Comparison of ENCODE assay signal across 8 mouse cellular contexts in genomic region chr15:86250269-86250668, GRCm38 (mm10). TPM values are rescaled to one million over a fixed set of nuclear protein-coding genes. Genes with fewer than 3 reads are reported as not detected.
DNase-seq lines count a peak whose midpoint lies in the region; ATAC-seq and TF ChIP-seq lines count a peak whose summit lies in the region.

No protein-coding gene starts in this region.

- H3K9ac ChIP-seq in forebrain, embryonic 14.5 days (ENCODE audit: low read length): no peak overlapping the region

- no peak overlapping the region for H3K4me3 ChIP-seq in forebrain, embryonic 14.5 days (ENCODE audit: low read depth, low read length)
- H3K4me3 ChIP-seq in megakaryocyte, embryonic 14.5 days (replicated peaks): peak overlapping the region; percentile 89
- H3K4me3 ChIP-seq in small intestine, adult 2 months (ENCODE audit: low read depth, low read length): no peak overlapping the region

- no peak for TF ChIP-seq POLR2A in small intestine, adult 2 months (IDR thresholded peaks at IDR 0.05; ENCODE audit: low read depth, low read length)

- peak; percentile 59 for DNase-seq in adrenal gland, postnatal 10 days
- no peak for DNase-seq in adrenal gland, adult 18-20 months (ENCODE audit: low spot score in 2 of 2)
- DNase-seq in 416B (ENCODE audit: low read depth): peak; percentile 71
- DNase-seq in brain, embryonic 18.5 days (ENCODE audit: low read depth, low spot score): peak; percentile 46
- DNase-seq in forebrain, embryonic 14.5 days (ENCODE audit: low spot score): peak; percentile 80
- peak; percentile 68 to 73 for DNase-seq in kidney, postnatal 4 days

- peaks cover 8% of the 10 kb centered on the region; the same call in 1 of the 2 replicates for H3K4me1 ChIP-seq in forebrain, embryonic 14.5 days (ENCODE audit: control insufficient read depth, insufficient read depth, low read length)
- peaks cover 44% of the 10 kb centered on the region for H3K4me1 ChIP-seq in megakaryocyte, embryonic 14.5 days
- no peaks in the 10 kb centered on the region for H3K4me1 ChIP-seq in small intestine, adult 2 months (ENCODE audit: control insufficient read depth, insufficient read depth, insufficient read length, low read length)

- no peak overlapping the region for H3K27ac ChIP-seq in forebrain, embryonic 14.5 days (ENCODE audit: low read depth, low read length)
- H3K27ac ChIP-seq in small intestine, adult 2 months (ENCODE audit: insufficient read depth, low read depth, low read length): no peak overlapping the region

- H3K9me3 ChIP-seq in forebrain, embryonic 14.5 days (replicated peaks; ENCODE audit: control insufficient read depth, low read length): no peaks in the 10 kb centered on the region
- H3K9me3 ChIP-seq in megakaryocyte, embryonic 14.5 days: no peaks in the 10 kb centered on the region

- WGBS in forebrain, embryonic 14.5 days: 53% methylated on average over 9 of the region's 9 CpGs
- 70% methylated on average over 9 of the region's 9 CpGs for WGBS in small intestine, adult 2 months

- no peak overlapping the region for H3K4me2 ChIP-seq in forebrain, embryonic 14.5 days (ENCODE audit: low read length)

- H3K36me3 ChIP-seq in forebrain, embryonic 14.5 days (ENCODE audit: control insufficient read depth, insufficient read depth, low read length): peaks cover 4% of the 10 kb centered on the region; the same call in 1 of the 2 replicates
- peaks cover 38% of the 10 kb centered on the region for H3K36me3 ChIP-seq in megakaryocyte, embryonic 14.5 days (replicated peaks; ENCODE audit: low read length)
- H3K36me3 ChIP-seq in small intestine, adult 2 months (ENCODE audit: control insufficient read depth, insufficient read depth, low read length): peaks cover 7% of the 10 kb centered on the region

- ATAC-seq in forebrain, embryonic 14.5 days: peak; percentile 79

- TF ChIP-seq CTCF in small intestine, adult 2 months (IDR thresholded peaks at IDR 0.05; ENCODE audit: extremely low read depth, insufficient read length, insufficient replicate concordance, low read depth, low read length): peak; percentile 54; the same call in 1 of the 2 replicates

- no peaks in the 10 kb centered on the region for H3K27me3 ChIP-seq in forebrain, embryonic 14.5 days (replicated peaks; ENCODE audit: control insufficient read depth, insufficient read depth, low read length)
- H3K27me3 ChIP-seq in megakaryocyte, embryonic 14.5 days (replicated peaks): no peaks in the 10 kb centered on the region
- no peaks in the 10 kb centered on the region for H3K27me3 ChIP-seq in small intestine, adult 2 months (ENCODE audit: control insufficient read depth, insufficient read depth, low read length)

RNA-seq across cellular contexts. Expression of gene Tbc1d22a, which starts 36.0 kb away (rescaled TPM):
- 10 to 100 TPM; 26.2 to 31.6 TPM for total RNA-seq in adrenal gland, postnatal 10 days (2021)
- 10 to 100 TPM; 28.2 to 29.1 TPM for total RNA-seq in adrenal gland, adult 18-20 months (2021)
- 8.0 and 9.4 TPM in 2 replicates for polyA plus RNA-seq in forebrain, embryonic 14.5 days (2014; fragmentation: Nextera tagmentation; extraction: Ambion mirVana)
- polyA plus RNA-seq in megakaryocyte, embryonic 14.5 days (2012; ENCODE audit: insufficient read depth, low replicate concordance): 14.3 and 16.7 TPM in 2 replicates
- polyA plus RNA-seq in small intestine, adult 2 months (2012; rRNA removed): 23.1 and 54.8 TPM in 2 replicates

Comparison
In these comparisons a context has a peak if more than half of its experiments do, and no peak if none do; other contexts are left out.
1. DNase-seq: peak in adrenal gland, postnatal 10 days (single experiment), 416B (single experiment), brain, embryonic 18.5 days (single experiment), forebrain, embryonic 14.5 days (single experiment) and kidney, postnatal 4 days (2 of 2); none in adrenal gland, adult 18-20 months (0 of 2).